Mouse (Mus musculus): Measurements from ENCODE around the gene Fam196b. TPM values are rescaled to one million over a fixed set of nuclear protein-coding genes. Genes with fewer than 3 reads are reported as not detected.

Gene Fam196b
- polyA plus RNA-seq, 1 experiment from 2014 or later = 0.20 TPM

DNA sequence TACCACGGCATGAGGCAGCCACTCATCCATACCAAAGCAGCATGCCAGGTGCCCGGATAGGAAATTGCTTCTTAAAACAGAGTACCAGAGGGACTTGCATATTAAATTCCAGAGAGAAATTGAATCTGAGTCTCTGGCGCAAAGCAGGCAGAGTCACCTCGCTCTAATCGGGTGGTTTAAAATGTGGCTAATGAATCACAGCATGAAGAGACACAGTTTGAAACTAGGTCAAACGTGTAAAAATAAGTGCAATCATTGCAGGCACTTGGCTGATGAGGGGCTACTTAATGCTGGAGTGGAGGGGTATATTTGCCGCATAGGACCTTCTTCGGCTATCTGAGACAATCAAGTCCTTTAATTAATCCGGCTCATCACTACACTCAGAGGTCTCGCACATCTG is 1.6 kb downstream of the Fam196b start:
- Histone ChIP-seq H3K4me3 (ENCODE audit: low read length) (no peak overlapping the region), H3K9ac (ENCODE audit: low read length) (no peak overlapping the region), H3K4me1 (ENCODE audit: control insufficient read depth, insufficient read depth, low read length) (no peaks in the 10 kb centered on the region), H3K9me3 (replicated peaks; ENCODE audit: control insufficient read depth, low read length) (no peaks in the 10 kb centered on the region), H3K4me2 (ENCODE audit: low read depth, low read length) (no peak overlapping the region), H3K36me3 (ENCODE audit: control insufficient read depth, insufficient read depth) (no peaks in the 10 kb centered on the region), H3K27me3 (ENCODE audit: control insufficient read depth, insufficient read depth, low read length) (no peaks in the 10 kb centered on the region), H3K27ac (ENCODE audit: low read length) (no peak overlapping the region)
- no peak for ATAC-seq (replicated peaks; ENCODE audit: extremely low read depth, insufficient read depth, low FRiP score)
- 79% methylated on average over 10 of the region's 10 CpGs for WGBS

DNA sequence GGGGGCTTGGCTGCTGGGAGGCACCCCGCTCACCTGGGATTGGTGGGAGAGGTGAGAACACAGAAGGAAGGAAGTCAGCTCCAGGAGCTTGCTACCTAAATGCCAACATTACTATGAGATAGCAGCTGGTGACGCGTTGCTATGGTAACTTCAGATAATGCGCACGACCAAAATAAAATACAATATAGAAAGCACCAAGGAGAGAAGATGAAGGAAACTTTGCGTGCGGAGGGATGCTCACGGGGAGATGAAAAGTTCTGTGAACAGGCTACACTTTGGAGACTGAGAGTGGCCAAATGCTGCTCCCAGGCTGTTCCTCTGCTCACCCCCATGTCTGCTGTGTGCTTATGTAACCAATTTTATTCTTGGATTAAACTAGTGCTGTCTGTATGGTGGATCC is 2.4 kb downstream of the Fam196b start:
- no peaks in the 10 kb centered on the region for H3K36me3 ChIP-seq (ENCODE audit: control insufficient read depth, insufficient read depth)
- no peaks in the 10 kb centered on the region for H3K27me3 ChIP-seq (ENCODE audit: control insufficient read depth, insufficient read depth, low read length)
- H3K9me3 ChIP-seq (replicated peaks; ENCODE audit: control insufficient read depth, low read length) = no peaks in the 10 kb centered on the region
- ATAC-seq (replicated peaks; ENCODE audit: extremely low read depth, insufficient read depth, low FRiP score) = no peak
- H3K4me2 ChIP-seq (ENCODE audit: low read depth, low read length) = no peak overlapping the region
- H3K27ac ChIP-seq (ENCODE audit: low read length) = no peak overlapping the region
- 76% methylated on average over 8 of the region's 8 CpGs for WGBS
- no peak overlapping the region for H3K9ac ChIP-seq (ENCODE audit: low read length)
- H3K4me1 ChIP-seq (ENCODE audit: control insufficient read depth, insufficient read depth, low read length) = no peaks in the 10 kb centered on the region
- H3K4me3 ChIP-seq (ENCODE audit: low read length) = no peak overlapping the region

DNA sequence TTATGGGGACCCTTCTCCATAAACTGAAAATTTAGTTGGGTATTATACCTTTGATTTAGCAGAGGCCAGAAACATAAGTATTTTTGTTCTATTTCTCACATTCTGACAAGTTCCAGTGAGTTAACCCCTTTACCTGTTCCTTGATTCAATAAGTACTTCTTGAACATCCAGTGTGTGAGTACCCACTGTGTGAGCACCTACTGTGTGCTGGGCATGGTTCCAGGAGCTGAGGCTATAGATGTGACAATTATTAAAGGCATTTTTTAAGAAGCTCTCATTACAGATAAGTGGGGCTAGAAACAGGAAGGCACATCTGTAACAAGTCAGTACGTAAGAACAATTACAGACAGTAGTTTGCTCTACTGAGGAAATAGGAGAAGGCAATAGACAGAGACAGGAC is 4.7 kb downstream of the Fam196b start:
- WGBS = 74% methylated on average over 1 of the region's 1 CpGs
- no peak overlapping the region for H3K4me3 ChIP-seq (ENCODE audit: low read length)
- no peaks in the 10 kb centered on the region for H3K36me3 ChIP-seq (ENCODE audit: control insufficient read depth, insufficient read depth)
- no peaks in the 10 kb centered on the region for H3K9me3 ChIP-seq (replicated peaks; ENCODE audit: control insufficient read depth, low read length)
- H3K9ac ChIP-seq (ENCODE audit: low read length) = no peak overlapping the region
- H3K4me2 ChIP-seq (ENCODE audit: low read depth, low read length) = no peak overlapping the region
- no peaks in the 10 kb centered on the region for H3K4me1 ChIP-seq (ENCODE audit: control insufficient read depth, insufficient read depth, low read length)
- no peaks in the 10 kb centered on the region for H3K27me3 ChIP-seq (ENCODE audit: control insufficient read depth, insufficient read depth, low read length)
- H3K27ac ChIP-seq (ENCODE audit: low read length) = no peak overlapping the region
- ATAC-seq (replicated peaks; ENCODE audit: extremely low read depth, insufficient read depth, low FRiP score) = no peak

DNA sequence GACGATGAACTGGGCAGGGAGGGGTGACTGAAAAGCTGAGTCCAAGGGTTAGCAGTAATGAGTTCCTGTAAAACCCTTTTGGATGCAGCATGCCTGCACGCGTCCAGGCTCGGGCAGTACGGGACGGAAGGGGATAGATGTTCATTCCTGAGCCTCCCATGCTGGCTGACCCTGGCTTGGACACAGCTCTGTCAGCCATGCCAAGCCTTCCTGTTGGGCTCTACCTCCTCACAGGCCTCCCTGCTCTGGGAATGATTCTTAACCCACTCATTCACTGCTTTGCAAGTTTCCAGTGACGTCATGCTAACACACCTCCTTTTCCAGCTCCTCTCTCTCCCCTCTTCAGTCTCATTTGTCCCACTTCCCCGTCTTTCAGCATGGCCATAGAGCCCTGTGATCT is 9.0 kb downstream of the Fam196b start:
- Histone ChIP-seq H3K4me1 (ENCODE audit: control insufficient read depth, insufficient read depth, low read length) (no peaks in the 10 kb centered on the region), H3K27me3 (ENCODE audit: control insufficient read depth, insufficient read depth, low read length) (no peaks in the 10 kb centered on the region), H3K27ac (ENCODE audit: low read length) (no peak overlapping the region), H3K36me3 (ENCODE audit: control insufficient read depth, insufficient read depth) (no peaks in the 10 kb centered on the region), H3K4me2 (ENCODE audit: low read depth, low read length) (no peak overlapping the region), H3K9me3 (replicated peaks; ENCODE audit: control insufficient read depth, low read length) (no peaks in the 10 kb centered on the region), H3K9ac (ENCODE audit: low read length) (no peak overlapping the region), H3K4me3 (ENCODE audit: low read length) (no peak overlapping the region)
- 72% methylated on average over 8 of the region's 8 CpGs for WGBS
- no peak for ATAC-seq (replicated peaks; ENCODE audit: extremely low read depth, insufficient read depth, low FRiP score)

DNA sequence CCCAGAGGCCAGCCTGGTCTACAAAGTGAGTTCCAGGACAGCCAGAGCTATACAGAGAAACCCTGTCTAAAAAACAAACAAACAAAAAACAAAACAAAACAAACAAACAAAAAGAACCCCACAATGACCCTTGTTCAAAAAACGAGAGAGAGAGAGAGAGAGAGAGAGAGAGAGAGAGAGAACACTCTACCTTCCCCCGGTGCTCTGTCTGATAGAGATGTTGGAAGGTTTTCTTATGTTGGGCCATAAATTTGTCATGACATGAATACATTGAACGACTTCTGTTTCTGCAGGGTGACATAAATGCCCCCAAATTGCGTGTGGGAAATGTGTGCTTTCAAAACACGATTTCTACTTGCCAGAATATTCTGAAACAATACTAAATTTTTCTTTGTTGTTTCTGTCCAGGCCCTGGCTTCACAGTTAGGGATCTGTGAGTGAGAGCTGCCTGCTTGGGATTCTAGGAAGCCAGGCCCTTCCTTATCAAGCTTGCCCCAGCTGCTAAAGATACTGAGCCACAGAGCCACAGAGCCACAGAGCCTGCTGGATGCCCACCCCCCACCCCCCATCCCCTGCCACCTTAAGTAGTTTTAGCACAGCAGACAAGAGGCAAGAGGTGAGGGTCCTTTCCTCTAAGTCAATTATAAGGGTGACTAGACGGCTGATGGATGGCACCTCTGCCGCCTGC is 17.9 kb downstream of the Fam196b start:
- Histone ChIP-seq H3K9me3 (replicated peaks; ENCODE audit: control insufficient read depth, low read length) (no peaks in the 10 kb centered on the region), H3K27me3 (ENCODE audit: control insufficient read depth, insufficient read depth, low read length) (no peaks in the 10 kb centered on the region), H3K36me3 (ENCODE audit: control insufficient read depth, insufficient read depth) (no peaks in the 10 kb centered on the region), H3K4me3 (ENCODE audit: low read length) (no peak overlapping the region), H3K4me1 (ENCODE audit: control insufficient read depth, insufficient read depth, low read length) (0 out of 2 replicates have a peak, but pooled peaks cover 2% of the 10 kb centered on the region), H3K9ac (ENCODE audit: low read length) (no peak overlapping the region), H3K4me2 (ENCODE audit: low read depth, low read length) (no peak overlapping the region), H3K27ac (ENCODE audit: low read length) (no peak overlapping the region)
- ATAC-seq (replicated peaks; ENCODE audit: extremely low read depth, insufficient read depth, low FRiP score) = no peak
- 55% methylated on average over 7 of the region's 7 CpGs for WGBS

DNA sequence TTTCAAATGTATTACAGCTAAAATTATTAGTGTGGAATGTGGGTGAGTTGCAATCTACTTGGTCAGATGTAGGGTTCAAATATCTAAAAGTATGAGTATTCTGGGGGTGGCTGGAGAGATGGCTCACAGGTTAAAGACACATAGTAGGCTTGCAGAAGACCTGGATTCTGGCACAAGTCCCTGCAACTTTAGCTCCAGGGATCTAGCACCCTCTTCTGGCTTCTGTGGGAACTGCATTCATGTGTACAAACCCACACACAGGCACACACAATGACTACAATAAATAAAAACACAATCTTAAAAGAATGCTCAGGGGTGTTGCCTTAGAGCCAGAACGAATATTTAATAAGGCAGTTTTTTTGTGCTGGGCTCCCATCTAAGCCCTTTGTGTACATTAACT is 23.3 kb downstream of the Fam196b start:
- no peak for ATAC-seq (replicated peaks; ENCODE audit: extremely low read depth, insufficient read depth, low FRiP score)
- H3K27ac ChIP-seq (ENCODE audit: low read length) = no peak overlapping the region

DNA sequence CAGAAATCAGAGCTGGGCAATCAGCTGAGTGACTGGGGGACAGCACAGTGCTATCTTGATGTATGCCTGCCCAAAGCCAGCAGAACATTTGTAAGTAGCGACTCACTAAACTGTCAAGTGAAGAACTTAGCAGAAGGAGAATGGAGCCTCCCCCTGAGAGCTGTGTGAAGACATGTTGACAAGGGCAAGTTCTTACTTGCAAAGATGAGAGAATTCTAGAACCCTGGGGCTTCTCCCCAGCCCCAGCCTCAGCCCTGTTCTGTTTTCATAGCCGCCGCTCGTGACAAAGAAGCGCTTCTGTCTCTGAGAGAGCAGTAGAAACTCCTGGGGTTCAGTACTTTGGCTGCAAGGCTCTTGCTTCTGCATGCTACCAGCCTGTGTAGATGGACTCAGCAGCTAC is 25.1 kb downstream of the Fam196b start:
- no peak overlapping the region for H3K4me3 ChIP-seq (ENCODE audit: low read length)
- H3K4me2 ChIP-seq (ENCODE audit: low read depth, low read length) = no peak overlapping the region
- H3K4me1 ChIP-seq (ENCODE audit: control insufficient read depth, insufficient read depth, low read length) = peaks cover 7% of the 10 kb centered on the region; the same call in 1 of the 2 replicates
- 61% methylated on average over 5 of the region's 5 CpGs for WGBS
- no peaks in the 10 kb centered on the region for H3K9me3 ChIP-seq (replicated peaks; ENCODE audit: control insufficient read depth, low read length)
- ATAC-seq (replicated peaks; ENCODE audit: extremely low read depth, insufficient read depth, low FRiP score) = no peak
- H3K27me3 ChIP-seq (ENCODE audit: control insufficient read depth, insufficient read depth, low read length) = no peaks in the 10 kb centered on the region
- no peak overlapping the region for H3K27ac ChIP-seq (ENCODE audit: low read length)
- no peaks in the 10 kb centered on the region for H3K36me3 ChIP-seq (ENCODE audit: control insufficient read depth, insufficient read depth)
- H3K9ac ChIP-seq (ENCODE audit: low read length) = no peak overlapping the region

More for the DNA sequence above, 23.3 kb downstream of the Fam196b start:
- H3K4me1 ChIP-seq (ENCODE audit: control insufficient read depth, insufficient read depth, low read length) = no peaks in the 10 kb centered on the region
- WGBS = 85% methylated on average over 1 of the region's 1 CpGs
- H3K9ac ChIP-seq (ENCODE audit: low read length) = no peak overlapping the region
- H3K4me2 ChIP-seq (ENCODE audit: low read depth, low read length) = no peak overlapping the region
- no peak overlapping the region for H3K4me3 ChIP-seq (ENCODE audit: low read length)
- no peaks in the 10 kb centered on the region for H3K9me3 ChIP-seq (replicated peaks; ENCODE audit: control insufficient read depth, low read length)
- H3K36me3 ChIP-seq (ENCODE audit: control insufficient read depth, insufficient read depth) = no peaks in the 10 kb centered on the region
- no peaks in the 10 kb centered on the region for H3K27me3 ChIP-seq (ENCODE audit: control insufficient read depth, insufficient read depth, low read length)

DNA sequence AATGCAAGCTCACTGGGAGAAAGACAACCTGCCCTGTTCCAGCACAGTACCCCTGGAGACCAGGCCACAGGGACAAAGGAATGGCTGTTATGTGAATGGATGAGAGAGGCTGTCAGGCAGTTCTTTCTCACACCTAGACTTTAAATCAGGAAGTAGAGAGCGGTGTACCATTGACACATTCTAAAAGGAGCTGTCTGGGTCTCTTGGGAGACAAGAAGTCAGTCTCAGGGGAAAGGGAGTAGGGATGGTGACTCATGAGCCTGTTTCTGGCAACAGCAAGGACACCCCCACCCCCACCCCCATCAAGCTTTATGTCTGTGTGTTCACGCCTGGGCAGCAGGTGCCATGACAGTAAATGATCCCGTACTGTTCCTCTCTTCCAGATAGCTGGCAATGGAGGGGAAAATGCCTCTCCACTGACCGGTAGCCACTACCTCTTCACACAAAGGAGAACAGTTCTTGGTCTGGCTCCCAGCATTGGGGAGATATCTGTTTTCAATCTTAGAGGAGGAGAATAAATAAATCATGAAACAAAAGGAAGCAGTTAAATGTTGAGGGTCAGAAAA is 29.2 kb downstream of the Fam196b start:
- 0 out of 2 replicates have a peak, but pooled peaks have one; percentile 47 for ATAC-seq (replicated peaks; ENCODE audit: extremely low read depth, insufficient read depth, low FRiP score)
- Histone ChIP-seq H3K9me3 (replicated peaks; ENCODE audit: control insufficient read depth, low read length) (no peaks in the 10 kb centered on the region), H3K27me3 (ENCODE audit: control insufficient read depth, insufficient read depth, low read length) (no peaks in the 10 kb centered on the region), H3K4me3 (ENCODE audit: low read length) (no peak overlapping the region), H3K27ac (ENCODE audit: low read length) (peak overlapping the region; percentile 64), H3K36me3 (ENCODE audit: control insufficient read depth, insufficient read depth) (no peaks in the 10 kb centered on the region), H3K4me1 (ENCODE audit: control insufficient read depth, insufficient read depth, low read length) (peaks cover 8% of the 10 kb centered on the region; the same call in 1 of the 2 replicates), H3K4me2 (ENCODE audit: low read depth, low read length) (no peak overlapping the region; the same call in 1 of the 2 replicates), H3K9ac (ENCODE audit: low read length) (no peak overlapping the region)
- whole genome bisulfite sequencing = 34% methylated on average over 4 of the region's 4 CpGs

DNA sequence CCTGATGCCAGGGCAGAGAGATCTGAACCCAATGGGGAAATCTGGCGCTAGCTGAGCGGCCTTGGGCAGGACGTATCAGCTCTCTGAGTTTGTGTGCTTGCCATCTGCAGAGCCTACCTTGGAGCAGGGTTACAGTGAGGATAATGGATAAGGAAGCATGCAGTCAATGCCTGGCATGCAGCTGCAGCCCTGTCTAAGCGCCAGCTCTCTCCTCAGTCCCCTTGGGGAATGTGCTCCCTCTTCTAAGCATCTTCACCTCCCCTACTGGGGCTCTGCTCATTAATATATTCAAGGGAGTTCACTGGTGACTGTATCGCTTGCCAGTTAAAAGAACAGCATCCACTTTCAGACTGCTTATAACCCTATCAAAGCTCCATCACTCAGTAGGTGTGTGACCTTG is 29.7 kb downstream of the Fam196b start:
- 43% methylated on average over 5 of the region's 5 CpGs for whole genome bisulfite sequencing
- no peak overlapping the region for H3K9ac ChIP-seq (ENCODE audit: low read length)
- no peaks in the 10 kb centered on the region for H3K27me3 ChIP-seq (ENCODE audit: control insufficient read depth, insufficient read depth, low read length)
- H3K4me1 ChIP-seq (ENCODE audit: control insufficient read depth, insufficient read depth, low read length) = peaks cover 8% of the 10 kb centered on the region; the same call in 1 of the 2 replicates
- no peaks in the 10 kb centered on the region for H3K9me3 ChIP-seq (replicated peaks; ENCODE audit: control insufficient read depth, low read length)
- H3K27ac ChIP-seq (ENCODE audit: low read length) = peak overlapping the region; percentile 64
- H3K4me2 ChIP-seq (ENCODE audit: low read depth, low read length) = no peak overlapping the region; the same call in 1 of the 2 replicates
- H3K4me3 ChIP-seq (ENCODE audit: low read length) = no peak overlapping the region
- ATAC-seq (replicated peaks; ENCODE audit: extremely low read depth, insufficient read depth, low FRiP score) = 0 out of 2 replicates have a peak, but pooled peaks have one; percentile 21
- H3K36me3 ChIP-seq (ENCODE audit: control insufficient read depth, insufficient read depth) = no peaks in the 10 kb centered on the region
